Mouse (Mus musculus): ENCODE results near the gene Znrf4.

GRCm38 (mm10) chr17:56512310-56512709 lies at the start of gene Znrf4:
- TF ChIP-seq CTCF (IDR thresholded peaks at IDR 0.05; ENCODE audit: low read depth), result no peak
- no peak for TF ChIP-seq EP300 (IDR thresholded peaks at IDR 0.05; ENCODE audit: low read depth)

Measured in liver, embryonic 14.5 days (tissue).